Mouse (Mus musculus) embryonic fibroblast, embryonic 13.5 days (primary cell): ENCODE data around the gene Osr1. TPM values are rescaled to one million over a fixed set of nuclear protein-coding genes. Genes with fewer than 3 reads are reported as not detected.

ENCODE experiments used
- H3K27ac ChIP-seq: 2 replicates; pipeline ENCODE4 v1.5.1; 2012; ENCODE audit warnings: low read length, control low read depth, inconsistent platforms; ENCODE audit not compliant: insufficient read depth
- H3K4me1 ChIP-seq: 2 replicates; pipeline ENCODE4 v1.6.1; 2011; ENCODE audit warnings: low read length; ENCODE audit not compliant: control insufficient read depth, insufficient read depth
- H3K4me3 ChIP-seq: 2 replicates; pipeline ENCODE4 v1.5.1; 2011; ENCODE audit warnings: mild to moderate bottlenecking, control low read depth, low read length; ENCODE audit not compliant: insufficient read depth
- CTCF ChIP-seq: IDR thresholded peaks from 2 replicates; pipeline ENCODE4 v1.5.1; 2011; ENCODE audit warnings: mild to moderate bottlenecking, control low read depth, low read length, moderate library complexity, borderline replicate concordance; ENCODE audit not compliant: insufficient read depth
- POLR2A ChIP-seq: IDR thresholded peaks from 2 replicates; pipeline ENCODE4 v1.6.1; 2011; ENCODE audit warnings: low read depth, mild to moderate bottlenecking, control low read depth, low read length, moderate library complexity
- polyA plus RNA-seq: library from polyadenylated mRNA; stranded (reverse); fragments of >200 nt; gene quantifications from 2 replicates; pipeline ENCODE4 v1.2.4, GENCODE M21; 2011; ENCODE audit warnings: low read depth; ENCODE audit not compliant: missing spikeins, insufficient read length

The Osr1 gene
- polyA plus RNA-seq, 1 experiment, result 44.7 TPM

- Histone ChIP-seq H3K27ac (no peak overlapping the region), H3K4me1 (peaks cover 10% of the 10 kb centered on the region; the same call in 1 of the 2 replicates), H3K4me3 (peak overlapping the region; percentile 67)
- no peak for TF ChIP-seq POLR2A
- no peak for TF ChIP-seq CTCF
Measured at GRCm38 (mm10) chr12:9576043-9576538, 6.2 kb downstream of the Osr1 start.

GRCm38 (mm10) chr12:9577610-9578009 is 7.7 kb downstream of the Osr1 start:
- peak overlapping the region; percentile 67 for H3K4me3 ChIP-seq
- H3K4me1 ChIP-seq, result peaks cover 10% of the 10 kb centered on the region; the same call in 1 of the 2 replicates
- H3K27ac ChIP-seq, result peak overlapping the region; percentile 11; the same call in 1 of the 2 replicates
- TF ChIP-seq POLR2A (no peak), CTCF (no peak)

GRCm38 (mm10) chr12:9578591-9578990 is 8.7 kb downstream of the Osr1 start:
- peaks cover 8% of the 10 kb centered on the region; the same call in 1 of the 2 replicates for H3K4me1 ChIP-seq
- H3K4me3 ChIP-seq, result peak overlapping the region; percentile 25; the same call in 1 of the 2 replicates
- H3K27ac ChIP-seq, result no peak overlapping the region
- no peak for TF ChIP-seq CTCF
- TF ChIP-seq POLR2A, result no peak

GRCm38 (mm10) chr12:9579301-9580030 is 9.6 kb downstream of the Osr1 start:
- peak overlapping the region; percentile 25; the same call in 1 of the 2 replicates for H3K4me3 ChIP-seq
- TF ChIP-seq CTCF (no peak), POLR2A (no peak)
- H3K4me1 ChIP-seq, result peaks cover 8% of the 10 kb centered on the region
- H3K27ac ChIP-seq, result no peak overlapping the region

- TF ChIP-seq POLR2A (no peak), CTCF (no peak)
- H3K4me1 ChIP-seq, result peaks cover 10% of the 10 kb centered on the region
- no peak overlapping the region; the same call in 1 of the 2 replicates for H3K27ac ChIP-seq
- H3K4me3 ChIP-seq, result peak overlapping the region; percentile 4; the same call in 1 of the 2 replicates
Measured at GRCm38 (mm10) chr12:9580041-9580905, 10.4 kb downstream of the Osr1 start.

GRCm38 (mm10) chr12:9581011-9581410 is 11.1 kb downstream of the Osr1 start:
- no peak overlapping the region; the same call in 1 of the 2 replicates for H3K4me3 ChIP-seq
- no peak overlapping the region for H3K27ac ChIP-seq
- no peak for TF ChIP-seq POLR2A
- TF ChIP-seq CTCF, result no peak
- H3K4me1 ChIP-seq, result peaks cover 10% of the 10 kb centered on the region

- Histone ChIP-seq H3K4me3 (no peak overlapping the region), H3K4me1 (peaks cover 10% of the 10 kb centered on the region), H3K27ac (no peak overlapping the region)
- no peak for TF ChIP-seq CTCF
- no peak for TF ChIP-seq POLR2A
Measured at GRCm38 (mm10) chr12:9581506-9581905, 11.6 kb downstream of the Osr1 start.

GRCm38 (mm10) chr12:9582248-9582995 is 12.5 kb downstream of the Osr1 start:
- TF ChIP-seq CTCF (no peak), POLR2A (no peak)
- Histone ChIP-seq H3K4me3 (no peak overlapping the region), H3K27ac (no peak overlapping the region), H3K4me1 (peaks cover 9% of the 10 kb centered on the region)

- H3K27ac ChIP-seq, result no peak overlapping the region
- H3K4me1 ChIP-seq, result peaks cover 6% of the 10 kb centered on the region
- TF ChIP-seq POLR2A (no peak), CTCF (no peak)
- no peak overlapping the region for H3K4me3 ChIP-seq
Measured at GRCm38 (mm10) chr12:9583380-9583779, 13.5 kb downstream of the Osr1 start.
